Mouse (Mus musculus) left cerebral cortex, postnatal 25 days (tissue): Measurements from ENCODE around the gene Vldlr. TPM values are rescaled to one million over a fixed set of nuclear protein-coding genes. Genes with fewer than 3 reads are reported as not detected.

Experiments used
- DNase-seq, 2 experiments: peaks; one replicate each; pipeline ENCODE4 v3.0.0; 2022; ENCODE audit warnings: low spot score in 2 of 2, mixed read lengths in 1 of 2
- intact Hi-C: fragments of 180-260 bp; cut with DNase I; formaldehyde crosslinking; loops from one replicate; pipeline ENCODE4 v1.15.1; 2025
- total RNA-seq, 2 experiments: library from RNA; stranded (reverse); gene quantifications; 2 replicates each; pipeline ENCODE4 v1.2.3; 2021

Vldlr gene
- total RNA-seq, result 10 to 100 TPM; 61.8 to 63.1 TPM

GRCm38 (mm10) chr19:27216318-27216717 lies at the start of gene Vldlr:
Gene Vldlr (plus strand): TSS chr19:27216484.
- intact Hi-C loops, result loop anchor here (2.0 to 5.0 kb wide), 4 partner anchors 94 to 468 kb away; no protein-coding TSS in a partner anchor
- DNase-seq, result peak; percentile 37 to 56

GRCm38 (mm10) chr19:27167601-27168319 lies 48.5 kb upstream of the Vldlr start:
- no peak for DNase-seq
- intact Hi-C loops, result no loop called here

GRCm38 (mm10) chr19:27173836-27174235 lies 42.4 kb upstream of the Vldlr start:
- no peak for DNase-seq
- intact Hi-C loops, result no loop called here

GRCm38 (mm10) chr19:27175617-27176016 lies 40.7 kb upstream of the Vldlr start:
- intact Hi-C loops, result no loop called here
- DNase-seq, result no peak

- no peak for DNase-seq
- intact Hi-C loops, result no loop called here
Observed at GRCm38 (mm10) chr19:27176558-27176957, 39.7 kb upstream of the Vldlr start.

- intact Hi-C loops, result no loop called here
- DNase-seq, result no peak
Observed at GRCm38 (mm10) chr19:27178195-27178807, 38.0 kb upstream of the Vldlr start.

GRCm38 (mm10) chr19:27180351-27181122 lies 35.7 kb upstream of the Vldlr start:
- DNase-seq, result peak in 1 of 2 experiments; percentile 8
- intact Hi-C loops, result no loop called here

- no peak for DNase-seq
- intact Hi-C loops, result no loop called here
Observed at GRCm38 (mm10) chr19:27183511-27183910, 32.8 kb upstream of the Vldlr start.

- peak; percentile 5 to 72 for DNase-seq
- intact Hi-C loops, result no loop called here
Observed at GRCm38 (mm10) chr19:27203711-27204238, 12.5 kb upstream of the Vldlr start.

- DNase-seq, result no peak
- intact Hi-C loops, result no loop called here
Observed at GRCm38 (mm10) chr19:27210991-27211390, 5.3 kb upstream of the Vldlr start.

- intact Hi-C loops, result loop anchor here (5.0 kb wide), 2 partner anchors 93 to 238 kb away; no protein-coding TSS in a partner anchor
- no peak for DNase-seq
Observed at GRCm38 (mm10) chr19:27215596-27215995, 688 bp upstream of the Vldlr start.

GRCm38 (mm10) chr19:27216767-27217403 lies 601 bp downstream of the Vldlr start:
- peak; percentile 71 to 72 for DNase-seq
- intact Hi-C loops, result loop anchor here (2.0 to 5.0 kb wide), 4 partner anchors 95 to 468 kb away; no protein-coding TSS in a partner anchor

- intact Hi-C loops, result loop anchor here (2.0 to 5.0 kb wide), 4 partner anchors 95 to 469 kb away; no protein-coding TSS in a partner anchor
- DNase-seq, result peak; percentile 71 to 73
Observed at GRCm38 (mm10) chr19:27217404-27217940, 1.2 kb downstream of the Vldlr start.

- DNase-seq, result peak; percentile 54 to 57
- intact Hi-C loops, result loop anchor here (2.0 to 5.0 kb wide), 4 partner anchors 96 to 469 kb away; no protein-coding TSS in a partner anchor
Observed at GRCm38 (mm10) chr19:27217941-27218411, 1.7 kb downstream of the Vldlr start.

- peak; percentile 55 to 66 for DNase-seq
- intact Hi-C loops, result loop anchor here (5.0 kb wide), 2 partner anchors 96 to 241 kb away; no protein-coding TSS in a partner anchor
Observed at GRCm38 (mm10) chr19:27218561-27219262, 2.4 kb downstream of the Vldlr start.

- intact Hi-C loops, result loop anchor here (5.0 kb wide), 2 partner anchors 97 to 242 kb away; no protein-coding TSS in a partner anchor
- DNase-seq, result no peak
Observed at GRCm38 (mm10) chr19:27219586-27219985, 3.3 kb downstream of the Vldlr start.

- DNase-seq, result no peak
- intact Hi-C loops, result no loop called here
Observed at GRCm38 (mm10) chr19:27223046-27223445, 6.8 kb downstream of the Vldlr start.

- DNase-seq, result no peak
- intact Hi-C loops, result no loop called here
Observed at GRCm38 (mm10) chr19:27224356-27224755, 8.1 kb downstream of the Vldlr start.
